Mouse (Mus musculus): ENCODE results near the gene Serpind1.

- TF ChIP-seq CTCF (IDR thresholded peaks at IDR 0.05) (no peak), EP300 (IDR thresholded peaks at IDR 0.05) (no peak)
Measured at GRCm38 (mm10) chr16:17356031-17356430, 24.9 kb downstream of the Serpind1 start.

Measured in lung, postnatal 0 days (tissue).